Mouse (Mus musculus): ENCODE data around the gene Olfr1388. TPM values are rescaled to one million over a fixed set of nuclear protein-coding genes. Genes with fewer than 3 reads are reported as not detected.
"Not testable (repeated sequence)": the region's sequence is repeated elsewhere in the genome, so short reads cannot be mapped to it uniquely, and the experiment has no call there.

Gene Olfr1388
- 2.6 and 4.3 TPM in 2 replicates for polyA plus RNA-seq (2011; ENCODE audit: insufficient read depth, insufficient read length, low read depth, missing spikeins)

- Histone ChIP-seq H3K9me3 (replicated peaks; ENCODE audit: control insufficient read depth, insufficient read depth, low read length, poor library complexity, severe bottlenecking) (no peaks in the 10 kb centered on the region), H3K4me1 (ENCODE audit: control insufficient read depth, insufficient read depth, low read length) (no peaks in the 10 kb centered on the region), H3K27ac (ENCODE audit: insufficient read depth, low read length) (no peak within 1 kb of the TSS), H3K36me3 (ENCODE audit: control insufficient read depth, insufficient read depth, low read length, poor library complexity, severe bottlenecking) (no peaks in the 10 kb centered on the region), H3K4me3 (ENCODE audit: low read depth, low read length) (no peak within 1 kb of the TSS), H3K9ac (ENCODE audit: low read depth, poor library complexity, severe bottlenecking) (no peak within 1 kb of the TSS), H3K27me3 (ENCODE audit: control insufficient read depth, insufficient read depth, low read length, poor library complexity, severe bottlenecking) (no peaks in the 10 kb centered on the region)
- TF ChIP-seq CTCF (IDR thresholded peaks at IDR 0.05; ENCODE audit: low read depth, low read length) (no peak), POLR2A (IDR thresholded peaks at IDR 0.05; ENCODE audit: insufficient read depth, low read length) (no peak), EP300 (IDR thresholded peaks at IDR 0.05; ENCODE audit: insufficient read depth, low read depth, low read length) (no peak)
These were observed at the start of gene Olfr1388 for GRCm38 (mm10) chr11:49436411-49436810. Gene Olfr1388 (plus strand): TSS chr11:49436624.

DNA sequence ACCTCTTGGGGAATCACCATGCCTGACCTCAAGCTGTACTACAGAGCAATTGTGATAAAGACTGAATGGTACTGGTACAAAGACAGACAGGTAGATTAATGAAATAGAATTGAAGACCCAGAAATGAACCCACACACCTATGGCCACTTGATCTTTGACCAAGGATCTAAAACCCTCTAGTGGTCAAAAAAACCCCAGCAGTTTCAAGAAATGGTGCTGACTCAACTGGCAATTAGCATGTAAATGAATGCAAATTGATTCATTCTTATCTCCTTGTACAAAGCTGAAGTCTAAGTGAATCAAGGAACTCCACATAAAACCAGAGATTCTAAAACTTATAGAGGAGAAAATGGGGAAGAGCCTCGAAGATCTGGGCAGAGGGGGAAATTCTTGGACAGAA lies 43.7 kb upstream of the Olfr1388 start:
- not testable (repeated sequence) for H3K27me3 ChIP-seq (ENCODE audit: control insufficient read depth, insufficient read depth, low read length, poor library complexity, severe bottlenecking); H3K27ac ChIP-seq (ENCODE audit: insufficient read depth, low read length); H3K4me3 ChIP-seq (ENCODE audit: low read depth, low read length); H3K9me3 ChIP-seq (replicated peaks; ENCODE audit: control insufficient read depth, insufficient read depth, low read length, poor library complexity, severe bottlenecking); H3K9ac ChIP-seq (ENCODE audit: low read depth, poor library complexity, severe bottlenecking); H3K4me1 ChIP-seq (ENCODE audit: control insufficient read depth, insufficient read depth, low read length); H3K36me3 ChIP-seq (ENCODE audit: control insufficient read depth, insufficient read depth, low read length, poor library complexity, severe bottlenecking)

DNA sequence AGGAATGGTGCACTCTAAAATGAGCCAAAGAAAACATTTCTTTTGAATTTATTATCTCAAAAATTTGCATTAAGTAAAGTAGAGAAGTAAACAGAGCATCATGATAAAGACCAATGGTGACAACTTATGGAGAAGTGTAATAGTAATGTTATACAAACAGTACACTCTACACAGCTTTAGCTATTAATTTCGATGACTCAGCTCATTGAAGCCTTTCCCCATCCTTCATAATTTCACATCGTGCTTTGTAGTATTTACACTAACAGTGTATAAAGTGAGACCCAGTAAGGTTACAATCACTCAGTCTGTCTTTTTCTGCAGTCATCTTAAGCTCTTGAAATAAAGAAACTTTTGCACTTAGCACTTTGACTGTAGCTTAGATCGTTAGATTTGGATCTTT lies 29.6 kb upstream of the Olfr1388 start:
- Histone ChIP-seq H3K4me1 (ENCODE audit: control insufficient read depth, insufficient read depth, low read length) (no peaks in the 10 kb centered on the region), H3K27ac (ENCODE audit: insufficient read depth, low read length) (no peak overlapping the region), H3K9ac (ENCODE audit: low read depth, poor library complexity, severe bottlenecking) (no peak overlapping the region), H3K36me3 (ENCODE audit: control insufficient read depth, insufficient read depth, low read length, poor library complexity, severe bottlenecking) (no peaks in the 10 kb centered on the region), H3K9me3 (replicated peaks; ENCODE audit: control insufficient read depth, insufficient read depth, low read length, poor library complexity, severe bottlenecking) (no peaks in the 10 kb centered on the region), H3K4me3 (ENCODE audit: low read depth, low read length) (no peak overlapping the region), H3K27me3 (ENCODE audit: control insufficient read depth, insufficient read depth, low read length, poor library complexity, severe bottlenecking) (no peaks in the 10 kb centered on the region)
- TF ChIP-seq POLR2A (IDR thresholded peaks at IDR 0.05; ENCODE audit: insufficient read depth, low read length) (no peak), EP300 (IDR thresholded peaks at IDR 0.05; ENCODE audit: insufficient read depth, low read depth, low read length) (no peak), CTCF (IDR thresholded peaks at IDR 0.05; ENCODE audit: low read depth, low read length) (no peak)

DNA sequence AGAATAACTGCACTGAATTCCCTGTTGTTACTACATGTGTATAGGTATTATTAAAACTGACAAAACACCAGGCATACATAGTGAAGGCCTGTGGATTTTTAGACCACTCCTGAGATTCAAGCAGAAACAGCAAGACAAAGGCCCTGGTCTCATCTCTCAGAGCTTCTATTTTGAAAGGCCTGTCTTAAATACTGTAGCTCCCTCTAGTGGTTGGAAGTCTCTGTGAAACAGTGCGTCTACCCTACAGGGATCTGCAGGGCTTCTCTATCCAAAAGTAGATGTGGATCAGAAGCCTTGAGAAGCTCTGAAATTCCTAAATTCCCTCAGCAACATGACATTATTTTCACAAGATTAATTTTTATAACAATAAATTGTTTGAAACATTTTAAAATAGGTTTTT lies 25.9 kb upstream of the Olfr1388 start:
- Histone ChIP-seq H3K4me3 (ENCODE audit: low read depth, low read length) (no peak overlapping the region), H3K36me3 (ENCODE audit: control insufficient read depth, insufficient read depth, low read length, poor library complexity, severe bottlenecking) (no peaks in the 10 kb centered on the region), H3K9ac (ENCODE audit: low read depth, poor library complexity, severe bottlenecking) (no peak overlapping the region), H3K27ac (ENCODE audit: insufficient read depth, low read length) (no peak overlapping the region), H3K4me1 (ENCODE audit: control insufficient read depth, insufficient read depth, low read length) (no peaks in the 10 kb centered on the region), H3K9me3 (replicated peaks; ENCODE audit: control insufficient read depth, insufficient read depth, low read length, poor library complexity, severe bottlenecking) (no peaks in the 10 kb centered on the region), H3K27me3 (ENCODE audit: control insufficient read depth, insufficient read depth, low read length, poor library complexity, severe bottlenecking) (no peaks in the 10 kb centered on the region)
- TF ChIP-seq CTCF (IDR thresholded peaks at IDR 0.05; ENCODE audit: low read depth, low read length): no peak
- TF ChIP-seq EP300 (IDR thresholded peaks at IDR 0.05; ENCODE audit: insufficient read depth, low read depth, low read length): no peak
- no peak for TF ChIP-seq POLR2A (IDR thresholded peaks at IDR 0.05; ENCODE audit: insufficient read depth, low read length)

- H3K27me3 ChIP-seq (ENCODE audit: control insufficient read depth, insufficient read depth, low read length, poor library complexity, severe bottlenecking): no peaks in the 10 kb centered on the region
- H3K36me3 ChIP-seq (ENCODE audit: control insufficient read depth, insufficient read depth, low read length, poor library complexity, severe bottlenecking): no peaks in the 10 kb centered on the region
- no peaks in the 10 kb centered on the region for H3K9me3 ChIP-seq (replicated peaks; ENCODE audit: control insufficient read depth, insufficient read depth, low read length, poor library complexity, severe bottlenecking)
- no peaks in the 10 kb centered on the region for H3K4me1 ChIP-seq (ENCODE audit: control insufficient read depth, insufficient read depth, low read length)
- H3K9ac ChIP-seq (ENCODE audit: low read depth, poor library complexity, severe bottlenecking): no peak within 1 kb of the TSS
- H3K27ac ChIP-seq (ENCODE audit: insufficient read depth, low read length): no peak within 1 kb of the TSS
- no peak within 1 kb of the TSS for H3K4me3 ChIP-seq (ENCODE audit: low read depth, low read length)
- TF ChIP-seq CTCF (IDR thresholded peaks at IDR 0.05; ENCODE audit: low read depth, low read length) (no peak), POLR2A (IDR thresholded peaks at IDR 0.05; ENCODE audit: insufficient read depth, low read length) (no peak), EP300 (IDR thresholded peaks at IDR 0.05; ENCODE audit: insufficient read depth, low read depth, low read length) (no peak)
These were observed 13.7 kb upstream of the Olfr1388 start, which contains the start of gene Olfr1389 for GRCm38 (mm10) chr11:49422767-49423166. Gene Olfr1389 (plus strand): TSS chr11:49423067.

DNA sequence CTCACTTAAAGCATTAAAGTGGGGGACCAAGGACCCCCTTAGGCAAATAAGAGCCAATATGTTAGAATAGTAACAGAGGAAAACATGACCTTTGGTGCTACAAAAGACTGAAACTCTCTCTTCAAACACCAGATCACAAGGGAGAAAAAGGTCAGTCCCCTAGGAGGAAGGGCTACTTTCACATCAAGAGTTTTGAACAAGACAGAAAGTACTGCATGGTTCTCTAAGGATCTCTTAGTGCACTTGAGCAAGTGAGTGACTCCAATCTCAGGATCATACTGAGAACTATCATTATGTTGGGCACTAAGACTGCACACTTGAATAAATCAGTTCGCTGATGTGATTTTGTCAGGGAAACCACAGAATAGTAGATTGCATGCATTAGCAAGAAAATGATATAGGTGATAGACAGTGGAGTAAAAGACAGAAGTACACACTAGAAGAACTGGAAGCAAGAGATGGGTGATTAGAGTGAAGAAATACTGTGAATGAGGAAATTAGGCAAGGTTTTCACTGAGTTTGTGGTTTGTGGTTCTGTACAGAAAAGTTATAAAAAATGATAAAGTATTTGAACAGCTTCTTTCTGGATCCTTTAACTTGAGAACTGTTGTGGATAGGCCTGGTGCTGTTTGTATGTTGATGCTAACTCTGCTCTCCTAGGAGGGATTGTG lies 11.0 kb upstream of the Olfr1388 start:
- no peak overlapping the region for H3K4me3 ChIP-seq (ENCODE audit: low read depth, low read length)
- H3K4me1 ChIP-seq (ENCODE audit: control insufficient read depth, insufficient read depth, low read length): no peaks in the 10 kb centered on the region
- TF ChIP-seq EP300 (IDR thresholded peaks at IDR 0.05; ENCODE audit: insufficient read depth, low read depth, low read length) (no peak), CTCF (IDR thresholded peaks at IDR 0.05; ENCODE audit: low read depth, low read length) (no peak), POLR2A (IDR thresholded peaks at IDR 0.05; ENCODE audit: insufficient read depth, low read length) (no peak)
- H3K9ac ChIP-seq (ENCODE audit: low read depth, poor library complexity, severe bottlenecking): no peak overlapping the region
- no peaks in the 10 kb centered on the region for H3K9me3 ChIP-seq (replicated peaks; ENCODE audit: control insufficient read depth, insufficient read depth, low read length, poor library complexity, severe bottlenecking)
- no peaks in the 10 kb centered on the region for H3K27me3 ChIP-seq (ENCODE audit: control insufficient read depth, insufficient read depth, low read length, poor library complexity, severe bottlenecking)
- no peak overlapping the region for H3K27ac ChIP-seq (ENCODE audit: insufficient read depth, low read length)
- H3K36me3 ChIP-seq (ENCODE audit: control insufficient read depth, insufficient read depth, low read length, poor library complexity, severe bottlenecking): no peaks in the 10 kb centered on the region
